Mouse (Mus musculus) brain, embryonic 14.5 days (tissue): Measurements from ENCODE around the gene Snhg11.
A peak's percentile ranks its signal among the peaks of the same experiment; 100 is the strongest.

Experiments used
- CTCF ChIP-seq: fragments of 200-500 bp; IDR thresholded peaks from 2 replicates; pipeline ENCODE4 v1.5.1; 2012; ENCODE audit warnings: inconsistent platforms, mild to moderate bottlenecking, moderate library complexity, borderline replicate concordance; ENCODE audit not compliant: insufficient read depth, insufficient read length; ENCODE audit errors: extremely low read depth
- POLR2A ChIP-seq: fragments of 200-500 bp; IDR thresholded peaks from 2 replicates; pipeline ENCODE4 v1.6.1; 2012; ENCODE audit warnings: mild to moderate bottlenecking, inconsistent platforms, borderline replicate concordance; ENCODE audit not compliant: poor library complexity, insufficient read depth, insufficient read length, severe bottlenecking; ENCODE audit errors: extremely low read depth

- TF ChIP-seq CTCF, result peak; percentile 74
- peak; percentile 53; the same call in 1 of the 2 replicates for TF ChIP-seq POLR2A
Measured at GRCm38 (mm10) chr2:158375443-158376122, at the start of gene Snhg11.
